Mouse (Mus musculus): ENCODE data around the gene Actr8.
A peak's percentile ranks its signal among the peaks of the same experiment; 100 is the strongest.

The Actr8 gene

GRCm38 (mm10) chr14:29996000-29996751 is 18.0 kb downstream of the Actr8 start:
- no peak for DNase-seq

- no peak for DNase-seq
These were observed 19.2 kb downstream of the Actr8 start for GRCm38 (mm10) chr14:29997345-29997744.

GRCm38 (mm10) chr14:29998747-29999474 is 20.8 kb downstream of the Actr8 start:
- no peak for DNase-seq

- DNase-seq, result no peak
These were observed 21.3 kb downstream of the Actr8 start for GRCm38 (mm10) chr14:29999475-29999811.

- peak; percentile 20 for DNase-seq
These were observed 30.8 kb downstream of the Actr8 start, which contains the start of the genes Il17rb and Chdh for GRCm38 (mm10) chr14:30008733-30009575. Gene Il17rb, minus strand, starts transcription at chr14:30008896. Gene Chdh, plus strand, starts transcription at chr14:30009023.

GRCm38 (mm10) chr14:30009864-30010560 is 31.9 kb downstream of the Actr8 start:
- DNase-seq, result no peak

GRCm38 (mm10) chr14:30011886-30012560 is 33.9 kb downstream of the Actr8 start:
- no peak for DNase-seq

GRCm38 (mm10) chr14:30014487-30014886 is 36.4 kb downstream of the Actr8 start:
- DNase-seq, result no peak

- DNase-seq, result no peak
These were observed 36.9 kb downstream of the Actr8 start for GRCm38 (mm10) chr14:30015008-30015407.

GRCm38 (mm10) chr14:30016666-30017065 is 38.5 kb downstream of the Actr8 start:
- no peak for DNase-seq

- DNase-seq, result no peak
These were observed 39.8 kb downstream of the Actr8 start for GRCm38 (mm10) chr14:30017794-30018462.

GRCm38 (mm10) chr14:30018463-30018801 is 40.3 kb downstream of the Actr8 start:
- DNase-seq, result no peak

- no peak for DNase-seq
These were observed 40.7 kb downstream of the Actr8 start for GRCm38 (mm10) chr14:30018846-30019245.

GRCm38 (mm10) chr14:30019375-30019774 is 41.2 kb downstream of the Actr8 start:
- no peak for DNase-seq

- DNase-seq, result no peak
These were observed 41.8 kb downstream of the Actr8 start for GRCm38 (mm10) chr14:30019792-30020575.

GRCm38 (mm10) chr14:30022471-30022870 is 44.3 kb downstream of the Actr8 start:
- no peak for DNase-seq

GRCm38 (mm10) chr14:30024387-30024786 is 46.2 kb downstream of the Actr8 start:
- no peak for DNase-seq

GRCm38 (mm10) chr14:30027378-30027777 is 49.2 kb downstream of the Actr8 start:
- no peak for DNase-seq

- no peak for DNase-seq
These were observed 55.3 kb downstream of the Actr8 start for GRCm38 (mm10) chr14:30033405-30033804.

- no peak for DNase-seq
These were observed 60.3 kb downstream of the Actr8 start for GRCm38 (mm10) chr14:30038431-30038830.

GRCm38 (mm10) chr14:30039413-30039812 is 61.3 kb downstream of the Actr8 start:
- no peak for DNase-seq

Data from cerebellum, adult 11-12 months (tissue).